Mouse (Mus musculus) MEL (cell line): ENCODE data around the gene Oit1. TPM values are rescaled to one million over a fixed set of nuclear protein-coding genes. Genes with fewer than 3 reads are reported as not detected.

Experiments
- DNase-seq: peaks from one replicate; pipeline ENCODE4 v3.0.0; 2011; ENCODE audit warnings: low read depth, low spot score
- H3K27ac ChIP-seq: 2 replicates; pipeline ENCODE4 v1.5.1; 2012; ENCODE audit warnings: low read depth, mild to moderate bottlenecking, control low read depth, low read length, moderate library complexity; ENCODE audit not compliant: control insufficient read depth
- H3K27me3 ChIP-seq, 2 experiments: fragments of 150-350 bp in 1 of 2; sonication (generic) in 1 of 2; 2 replicates each; pipeline ENCODE4 v1.6.1; 2012; ENCODE audit warnings: low read length in 2 of 2, mild to moderate bottlenecking in 2 of 2, improper control_type of control experiment in 1 of 2, moderate library complexity in 1 of 2; ENCODE audit not compliant: insufficient read depth in 2 of 2, control insufficient read depth in 1 of 2
- H3K36me3 ChIP-seq, 2 experiments: 2 replicates each; pipeline ENCODE4 v1.6.1; 2012 to 2014; ENCODE audit warnings: low read length in 2 of 2, improper control_type of control experiment in 1 of 2, inconsistent platforms in 1 of 2, mild to moderate bottlenecking in 1 of 2; ENCODE audit not compliant: insufficient read depth in 2 of 2, control insufficient read depth in 1 of 2
- H3K4me1 ChIP-seq, 2 experiments: fragments of 150-350 bp in 1 of 2; sonication (generic) in 1 of 2; 2 replicates each; pipeline ENCODE4 v1.6.1; 2012; ENCODE audit warnings: low read length in 2 of 2, improper control_type of control experiment in 1 of 2, mild to moderate bottlenecking in 1 of 2; ENCODE audit not compliant: insufficient read depth in 2 of 2, control insufficient read depth in 1 of 2
- H3K4me3 ChIP-seq, 2 experiments: fragments of 150-350 bp in 1 of 2; sonication (generic) in 1 of 2; 2 replicates each; pipeline ENCODE4 v1.5.1; 2012; ENCODE audit warnings: low read depth in 2 of 2, low read length in 2 of 2, mild to moderate bottlenecking in 2 of 2, moderate library complexity in 2 of 2, control low read depth in 1 of 2, improper control_type of control experiment in 1 of 2; ENCODE audit not compliant: control insufficient read depth in 1 of 2, insufficient read depth in 1 of 2
- H3K79me2 ChIP-seq: 2 replicates; pipeline ENCODE4 v1.6.1; 2012; ENCODE audit warnings: mild to moderate bottlenecking, low read length, moderate library complexity; ENCODE audit not compliant: control insufficient read depth, poor library complexity, insufficient read depth
- H3K9ac ChIP-seq: 2 replicates; pipeline ENCODE4 v1.6.1; 2012; ENCODE audit warnings: low read depth, mild to moderate bottlenecking, control low read depth, low read length, moderate library complexity; ENCODE audit not compliant: control insufficient read depth, poor library complexity, severe bottlenecking
- H3K9me3 ChIP-seq: fragments of 150-350 bp; sonication (generic); replicated peaks from 2 replicates; pipeline ENCODE4 v1.6.1; 2012; ENCODE audit warnings: mild to moderate bottlenecking, low read length, improper control_type of control experiment, moderate library complexity; ENCODE audit not compliant: insufficient read depth
- CHD1 ChIP-seq: IDR thresholded peaks from 2 replicates; pipeline ENCODE4 v1.6.1; 2012; ENCODE audit warnings: low read depth, mild to moderate bottlenecking, inconsistent platforms, low read length, improper control_type of control experiment
- CHD2 ChIP-seq: IDR thresholded peaks from 2 replicates; pipeline ENCODE4 v1.6.1; 2011; ENCODE audit warnings: low read length, improper control_type of control experiment
- CTCF ChIP-seq, 3 experiments: IDR thresholded peaks in 2 of 3; conservative IDR thresholded peaks in 1 of 3; 2 replicates each; pipeline ENCODE4 v1.5.1; 2011 to 2012; ENCODE audit warnings: low read length in 3 of 3, low read depth in 2 of 3, mild to moderate bottlenecking in 2 of 3, improper control_type of control experiment in 1 of 3, inconsistent platforms in 1 of 3, mixed read lengths in 1 of 3, moderate library complexity in 1 of 3; ENCODE audit not compliant: control insufficient read depth in 1 of 3, insufficient read depth in 1 of 3, poor library complexity in 1 of 3, severe bottlenecking in 1 of 3
- ELF1 ChIP-seq: IDR thresholded peaks from 2 replicates; pipeline ENCODE4 v1.6.1; 2014; ENCODE audit warnings: low read depth, mild to moderate bottlenecking, inconsistent platforms, low read length, improper control_type of control experiment, moderate library complexity
- EP300 ChIP-seq, 2 experiments: IDR thresholded peaks; 2 replicates each; pipeline ENCODE4 v1.6.1; 2011; ENCODE audit warnings: improper control_type of control experiment in 2 of 2, low read length in 2 of 2, low read depth in 1 of 2, mild to moderate bottlenecking in 1 of 2
- GABPA ChIP-seq: IDR thresholded peaks from 2 replicates; pipeline ENCODE4 v1.6.1; 2012; ENCODE audit warnings: low read depth, mild to moderate bottlenecking, inconsistent platforms, low read length, improper control_type of control experiment, moderate library complexity
- HCFC1 ChIP-seq: IDR thresholded peaks from 2 replicates; pipeline ENCODE4 v1.6.1; 2012; ENCODE audit warnings: low read depth, mild to moderate bottlenecking, inconsistent platforms, low read length, improper control_type of control experiment, moderate library complexity
- KAT2A ChIP-seq: conservative IDR thresholded peaks from 2 replicates; pipeline ENCODE4 v1.6.1; 2012; ENCODE audit warnings: low read depth, low read length, improper control_type of control experiment, inconsistent platforms
- MAX ChIP-seq: IDR thresholded peaks from 2 replicates; pipeline ENCODE4 v1.6.1; 2011; ENCODE audit warnings: low read length, improper control_type of control experiment
- MAZ ChIP-seq: IDR thresholded peaks from 2 replicates; pipeline ENCODE4 v1.6.1; 2012; ENCODE audit warnings: low read depth, mild to moderate bottlenecking, inconsistent platforms, low read length, improper control_type of control experiment
- MYC ChIP-seq: IDR thresholded peaks from 2 replicates; pipeline ENCODE4 v1.6.1; 2011; ENCODE audit warnings: low read depth, mild to moderate bottlenecking, low read length, improper control_type of control experiment, moderate library complexity
- NELFE ChIP-seq: IDR thresholded peaks from 2 replicates; pipeline ENCODE4 v1.6.1; 2011; ENCODE audit warnings: low read depth, low read length, improper control_type of control experiment
- NRF1 ChIP-seq: IDR thresholded peaks from 2 replicates; pipeline ENCODE4 v1.6.1; 2014; ENCODE audit warnings: low read depth, mild to moderate bottlenecking, inconsistent platforms, low read length, improper control_type of control experiment, moderate library complexity; ENCODE audit not compliant: poor library complexity, insufficient read depth, severe bottlenecking
- POLR2AphosphoS2 ChIP-seq: IDR thresholded peaks from 2 replicates; pipeline ENCODE4 v1.6.1; 2011; ENCODE audit warnings: low read length, improper control_type of control experiment
- RCOR1 ChIP-seq: IDR thresholded peaks from 2 replicates; pipeline ENCODE4 v1.6.1; 2012; ENCODE audit warnings: low read depth, mild to moderate bottlenecking, inconsistent platforms, low read length, improper control_type of control experiment
- SIN3A ChIP-seq: IDR thresholded peaks from 2 replicates; pipeline ENCODE4 v1.6.1; 2012; ENCODE audit warnings: low read length, improper control_type of control experiment, inconsistent platforms
- TCF12 ChIP-seq: IDR thresholded peaks from 2 replicates; pipeline ENCODE4 v1.6.1; 2014; ENCODE audit warnings: low read depth, mild to moderate bottlenecking, inconsistent platforms, low read length, improper control_type of control experiment, moderate library complexity
- USF2 ChIP-seq, 2 experiments: IDR thresholded peaks; 2 replicates each; pipeline ENCODE4 v1.6.1; 2011 to 2012; ENCODE audit warnings: improper control_type of control experiment in 2 of 2, low read length in 2 of 2, borderline replicate concordance in 1 of 2, inconsistent platforms in 1 of 2, low read depth in 1 of 2, mild to moderate bottlenecking in 1 of 2; ENCODE audit not compliant: insufficient read depth in 1 of 2
- ZKSCAN1 ChIP-seq: IDR thresholded peaks from 2 replicates; pipeline ENCODE4 v1.6.1; 2012; ENCODE audit warnings: low read depth, mild to moderate bottlenecking, inconsistent platforms, low read length, improper control_type of control experiment, moderate library complexity
- ZMIZ1 ChIP-seq: IDR thresholded peaks from 2 replicates; pipeline ENCODE4 v1.6.1; 2012; ENCODE audit warnings: low read depth, mild to moderate bottlenecking, inconsistent platforms, low read length, improper control_type of control experiment, moderate library complexity
- polyA plus RNA-seq, 2 experiments: library from polyadenylated mRNA; stranded (reverse) in 1 of 2; unstranded in 1 of 2; fragments of >175 nt in 1 of 2; fragments of >200 nt in 1 of 2; gene quantifications; 2 replicates each; pipeline versions ENCODE4 v1.2.1 to v1.2.4; 2012; ENCODE audit warnings: low replicate concordance in 2 of 2, low read depth in 1 of 2; ENCODE audit not compliant: insufficient read length in 2 of 2, insufficient read depth in 1 of 2, missing spikeins in 1 of 2
- total RNA-seq: library from RNA; depleted of rRNA; stranded (reverse); fragments of 300-350 nt; gene quantifications from 2 replicates; pipeline ENCODE4 v1.2.3, GENCODE M21; 2012

Gene Oit1
- total and polyA plus RNA-seq, 3 experiments, result not detected

DNA sequence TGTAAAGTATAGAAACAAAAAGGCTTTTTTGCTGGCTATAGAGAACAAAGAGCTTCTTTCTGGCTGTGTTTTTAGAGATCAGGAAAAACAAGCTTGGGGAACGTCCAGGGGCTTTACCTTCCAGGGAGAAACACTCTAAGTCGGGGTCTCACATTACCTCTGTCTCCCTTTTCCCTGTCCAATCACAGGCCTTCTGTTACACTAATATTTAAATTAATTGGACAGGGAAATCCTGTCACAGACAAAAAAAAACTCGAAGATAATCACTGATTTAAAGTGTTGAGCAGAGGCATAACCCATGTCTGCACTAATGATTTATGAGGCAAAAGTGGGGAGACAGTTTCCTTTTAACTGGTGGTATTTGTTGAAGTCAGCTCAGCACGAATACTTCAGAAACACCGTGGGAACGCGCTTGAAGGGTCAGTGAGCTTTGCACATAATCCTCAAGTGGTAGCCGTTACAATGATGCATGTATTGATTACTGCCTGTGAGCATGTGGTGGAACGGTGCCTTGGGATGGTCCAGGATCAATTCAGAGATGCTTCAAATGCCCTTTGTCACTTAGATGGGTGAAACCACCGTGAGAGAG is 42.7 kb upstream of the Oit1 start:
- no peaks in the 10 kb centered on the region for H3K79me2 ChIP-seq
- H3K4me3 ChIP-seq, result no peak overlapping the region
- H3K4me1 ChIP-seq, result no peaks in the 10 kb centered on the region
- H3K9ac ChIP-seq, result no peak overlapping the region
- H3K36me3 ChIP-seq, result no peaks in the 10 kb centered on the region
- H3K27me3 ChIP-seq, result no peaks in the 10 kb centered on the region
- no peak overlapping the region for H3K27ac ChIP-seq
- DNase-seq, result no peak
- no peak for TF ChIP-seq MAX
- TF ChIP-seq, all 39 proteins: peak for 0
- H3K9me3 ChIP-seq, result no peaks in the 10 kb centered on the region

DNA sequence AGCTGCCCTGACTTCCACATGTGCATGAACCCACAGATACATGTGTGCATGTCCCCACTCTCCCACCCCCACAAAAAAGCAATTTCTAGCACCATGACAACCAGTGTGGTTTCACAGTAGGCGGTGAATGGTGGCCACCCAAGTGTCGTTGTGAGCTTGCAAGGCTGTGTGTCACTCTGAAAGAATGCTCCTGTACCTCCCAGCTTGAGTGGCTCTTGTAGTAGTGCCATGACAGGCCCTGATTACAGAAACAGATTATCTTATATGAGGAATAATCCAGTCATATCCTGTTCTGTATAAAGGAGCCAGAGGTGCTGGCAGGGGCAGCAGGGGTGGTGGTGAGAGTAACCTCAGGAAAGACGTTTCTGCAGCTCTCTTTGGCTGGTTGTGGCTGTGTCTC is 40.1 kb upstream of the Oit1 start:
- H3K27me3 ChIP-seq, result no peaks in the 10 kb centered on the region
- TF ChIP-seq EP300 (IDR thresholded peaks at IDR 0.05; ENCODE audit: low read depth in 1 of 2, low read length in 2 of 2), result no peak
- no peak for TF ChIP-seq USF2 (IDR thresholded peaks at IDR 0.05; ENCODE audit: borderline replicate concordance in 1 of 2, insufficient read depth in 1 of 2, low read depth in 1 of 2, low read length in 2 of 2)
- no peak for TF ChIP-seq NRF1
- TF ChIP-seq CHD2, result no peak
- no peak for TF ChIP-seq ZMIZ1
- no peak for TF ChIP-seq MAZ
- TF ChIP-seq CHD1, result no peak
- TF ChIP-seq RCOR1, result no peak
- no peak for TF ChIP-seq KAT2A
- TF ChIP-seq GABPA, result no peak
- no peak for TF ChIP-seq NELFE
- no peak for TF ChIP-seq ELF1
- TF ChIP-seq HCFC1, result no peak
- no peak for TF ChIP-seq TCF12
- TF ChIP-seq POLR2AphosphoS2, result no peak
- no peak for TF ChIP-seq ZKSCAN1
- no peak for TF ChIP-seq SIN3A
- no peak for TF ChIP-seq MYC
- no peak for TF ChIP-seq CTCF (IDR thresholded peaks at IDR 0.05 in 2 of 3, conservative IDR thresholded peaks at IDR 0.05 in 1 of 3; ENCODE audit: control insufficient read depth in 1 of 3, insufficient read depth in 1 of 3, low read depth in 2 of 3, low read length in 3 of 3, poor library complexity in 1 of 3, severe bottlenecking in 1 of 3)
- H3K79me2 ChIP-seq, result no peaks in the 10 kb centered on the region
- H3K9me3 ChIP-seq, result no peaks in the 10 kb centered on the region
- no peak for DNase-seq
- H3K4me1 ChIP-seq, result no peaks in the 10 kb centered on the region
- H3K36me3 ChIP-seq, result no peaks in the 10 kb centered on the region
- no peak overlapping the region for H3K4me3 ChIP-seq
- H3K27ac ChIP-seq, result no peak overlapping the region
- no peak overlapping the region for H3K9ac ChIP-seq
